Mouse (Mus musculus): Measurements from ENCODE around the gene Galr3. TPM values are rescaled to one million over a fixed set of nuclear protein-coding genes. Genes with fewer than 3 reads are reported as not detected.

The Galr3 gene
- polyA plus RNA-seq, 1 experiment, result not detected

- H3K9me3 ChIP-seq (replicated peaks; ENCODE audit: control insufficient read depth, insufficient read depth, low read length, poor library complexity, severe bottlenecking), result no peaks in the 10 kb centered on the region
- no peaks in the 10 kb centered on the region for H3K27me3 ChIP-seq (ENCODE audit: control insufficient read depth, insufficient read depth, low read length, poor library complexity, severe bottlenecking)
- TF ChIP-seq EP300 (IDR thresholded peaks at IDR 0.05; ENCODE audit: insufficient read depth, low read depth, low read length), result no peak
- TF ChIP-seq CTCF (IDR thresholded peaks at IDR 0.05; ENCODE audit: low read depth, low read length), result no peak
- no peak for TF ChIP-seq POLR2A (IDR thresholded peaks at IDR 0.05; ENCODE audit: insufficient read depth, low read length)
- H3K4me1 ChIP-seq (ENCODE audit: control insufficient read depth, insufficient read depth, low read length), result peaks cover 6% of the 10 kb centered on the region
- H3K36me3 ChIP-seq (ENCODE audit: control insufficient read depth, insufficient read depth, low read length, poor library complexity, severe bottlenecking), result no peaks in the 10 kb centered on the region
- H3K9ac ChIP-seq (ENCODE audit: low read depth, poor library complexity, severe bottlenecking), result 0 out of 2 replicates have a peak overlapping the region, but pooled peaks have one; percentile 34
- peak overlapping the region; percentile 21; the same call in 1 of the 2 replicates for H3K4me3 ChIP-seq (ENCODE audit: low read depth, low read length)
- peak overlapping the region; percentile 77 for H3K27ac ChIP-seq (ENCODE audit: insufficient read depth, low read length)
Observed at GRCm38 (mm10) chr15:79065086-79065770, 23.5 kb downstream of the Galr3 start.

GRCm38 (mm10) chr15:79066276-79066675, 24.6 kb downstream of the Galr3 start:
- peaks cover 6% of the 10 kb centered on the region for H3K4me1 ChIP-seq (ENCODE audit: control insufficient read depth, insufficient read depth, low read length)
- H3K27me3 ChIP-seq (ENCODE audit: control insufficient read depth, insufficient read depth, low read length, poor library complexity, severe bottlenecking), result no peaks in the 10 kb centered on the region
- H3K4me3 ChIP-seq (ENCODE audit: low read depth, low read length), result no peak overlapping the region
- H3K9ac ChIP-seq (ENCODE audit: low read depth, poor library complexity, severe bottlenecking), result no peak overlapping the region
- H3K36me3 ChIP-seq (ENCODE audit: control insufficient read depth, insufficient read depth, low read length, poor library complexity, severe bottlenecking), result no peaks in the 10 kb centered on the region
- H3K27ac ChIP-seq (ENCODE audit: insufficient read depth, low read length), result peak overlapping the region; percentile 67; the same call in 1 of the 2 replicates
- TF ChIP-seq EP300 (IDR thresholded peaks at IDR 0.05; ENCODE audit: insufficient read depth, low read depth, low read length) (no peak), POLR2A (IDR thresholded peaks at IDR 0.05; ENCODE audit: insufficient read depth, low read length) (no peak), CTCF (IDR thresholded peaks at IDR 0.05; ENCODE audit: low read depth, low read length) (no peak)
- H3K9me3 ChIP-seq (replicated peaks; ENCODE audit: control insufficient read depth, insufficient read depth, low read length, poor library complexity, severe bottlenecking), result no peaks in the 10 kb centered on the region

GRCm38 (mm10) chr15:79067631-79068030, 25.9 kb downstream of the Galr3 start:
- no peaks in the 10 kb centered on the region for H3K9me3 ChIP-seq (replicated peaks; ENCODE audit: control insufficient read depth, insufficient read depth, low read length, poor library complexity, severe bottlenecking)
- H3K9ac ChIP-seq (ENCODE audit: low read depth, poor library complexity, severe bottlenecking), result no peak overlapping the region
- no peaks in the 10 kb centered on the region for H3K27me3 ChIP-seq (ENCODE audit: control insufficient read depth, insufficient read depth, low read length, poor library complexity, severe bottlenecking)
- no peak overlapping the region for H3K27ac ChIP-seq (ENCODE audit: insufficient read depth, low read length)
- no peaks in the 10 kb centered on the region for H3K36me3 ChIP-seq (ENCODE audit: control insufficient read depth, insufficient read depth, low read length, poor library complexity, severe bottlenecking)
- no peak overlapping the region for H3K4me3 ChIP-seq (ENCODE audit: low read depth, low read length)
- peaks cover 6% of the 10 kb centered on the region for H3K4me1 ChIP-seq (ENCODE audit: control insufficient read depth, insufficient read depth, low read length)
- TF ChIP-seq CTCF (IDR thresholded peaks at IDR 0.05; ENCODE audit: low read depth, low read length) (no peak), POLR2A (IDR thresholded peaks at IDR 0.05; ENCODE audit: insufficient read depth, low read length) (no peak), EP300 (IDR thresholded peaks at IDR 0.05; ENCODE audit: insufficient read depth, low read depth, low read length) (no peak)

GRCm38 (mm10) chr15:79068416-79068815, 26.7 kb downstream of the Galr3 start:
- Histone ChIP-seq H3K9me3 (replicated peaks; ENCODE audit: control insufficient read depth, insufficient read depth, low read length, poor library complexity, severe bottlenecking) (no peaks in the 10 kb centered on the region), H3K27me3 (ENCODE audit: control insufficient read depth, insufficient read depth, low read length, poor library complexity, severe bottlenecking) (no peaks in the 10 kb centered on the region), H3K36me3 (ENCODE audit: control insufficient read depth, insufficient read depth, low read length, poor library complexity, severe bottlenecking) (no peaks in the 10 kb centered on the region), H3K4me3 (ENCODE audit: low read depth, low read length) (no peak overlapping the region), H3K9ac (ENCODE audit: low read depth, poor library complexity, severe bottlenecking) (no peak overlapping the region), H3K27ac (ENCODE audit: insufficient read depth, low read length) (no peak overlapping the region), H3K4me1 (ENCODE audit: control insufficient read depth, insufficient read depth, low read length) (peaks cover 6% of the 10 kb centered on the region)
- no peak for TF ChIP-seq EP300 (IDR thresholded peaks at IDR 0.05; ENCODE audit: insufficient read depth, low read depth, low read length)
- no peak for TF ChIP-seq POLR2A (IDR thresholded peaks at IDR 0.05; ENCODE audit: insufficient read depth, low read length)
- no peak for TF ChIP-seq CTCF (IDR thresholded peaks at IDR 0.05; ENCODE audit: low read depth, low read length)

- Histone ChIP-seq H3K36me3 (ENCODE audit: control insufficient read depth, insufficient read depth, low read length, poor library complexity, severe bottlenecking) (peaks cover under 1% of the 10 kb centered on the region), H3K9me3 (replicated peaks; ENCODE audit: control insufficient read depth, insufficient read depth, low read length, poor library complexity, severe bottlenecking) (no peaks in the 10 kb centered on the region), H3K4me3 (ENCODE audit: low read depth, low read length) (no peak overlapping the region), H3K4me1 (ENCODE audit: control insufficient read depth, insufficient read depth, low read length) (no peaks in the 10 kb centered on the region), H3K27me3 (ENCODE audit: control insufficient read depth, insufficient read depth, low read length, poor library complexity, severe bottlenecking) (no peaks in the 10 kb centered on the region), H3K27ac (ENCODE audit: insufficient read depth, low read length) (peak overlapping the region; percentile 60), H3K9ac (ENCODE audit: low read depth, poor library complexity, severe bottlenecking) (peak overlapping the region; percentile 10; the same call in 1 of the 2 replicates)
- TF ChIP-seq POLR2A (IDR thresholded peaks at IDR 0.05; ENCODE audit: insufficient read depth, low read length) (no peak), EP300 (IDR thresholded peaks at IDR 0.05; ENCODE audit: insufficient read depth, low read depth, low read length) (0 out of 2 replicates have a peak, but pooled peaks have one; percentile 9), CTCF (IDR thresholded peaks at IDR 0.05; ENCODE audit: low read depth, low read length) (peak; percentile 63)
Observed at GRCm38 (mm10) chr15:79071117-79072039, 29.7 kb downstream of the Galr3 start.

Data from ES-Bruce4 (cell line).